Mouse (Mus musculus) CD4-positive, CD25-positive, alpha-beta regulatory T cell (primary cell): ENCODE data around the gene Gins2. TPM values are rescaled to one million over a fixed set of nuclear protein-coding genes. Genes with fewer than 3 reads are reported as not detected.

Experiments
- polyA plus RNA-seq: library from polyadenylated mRNA; unstranded; fragments of 100-300 nt; shearing (Covaris generic); gene quantifications from one replicate; pipeline ENCODE4 v1.2.1, GENCODE M21; 2017

Gins2 gene
- 9.7 TPM for polyA plus RNA-seq

DNA sequence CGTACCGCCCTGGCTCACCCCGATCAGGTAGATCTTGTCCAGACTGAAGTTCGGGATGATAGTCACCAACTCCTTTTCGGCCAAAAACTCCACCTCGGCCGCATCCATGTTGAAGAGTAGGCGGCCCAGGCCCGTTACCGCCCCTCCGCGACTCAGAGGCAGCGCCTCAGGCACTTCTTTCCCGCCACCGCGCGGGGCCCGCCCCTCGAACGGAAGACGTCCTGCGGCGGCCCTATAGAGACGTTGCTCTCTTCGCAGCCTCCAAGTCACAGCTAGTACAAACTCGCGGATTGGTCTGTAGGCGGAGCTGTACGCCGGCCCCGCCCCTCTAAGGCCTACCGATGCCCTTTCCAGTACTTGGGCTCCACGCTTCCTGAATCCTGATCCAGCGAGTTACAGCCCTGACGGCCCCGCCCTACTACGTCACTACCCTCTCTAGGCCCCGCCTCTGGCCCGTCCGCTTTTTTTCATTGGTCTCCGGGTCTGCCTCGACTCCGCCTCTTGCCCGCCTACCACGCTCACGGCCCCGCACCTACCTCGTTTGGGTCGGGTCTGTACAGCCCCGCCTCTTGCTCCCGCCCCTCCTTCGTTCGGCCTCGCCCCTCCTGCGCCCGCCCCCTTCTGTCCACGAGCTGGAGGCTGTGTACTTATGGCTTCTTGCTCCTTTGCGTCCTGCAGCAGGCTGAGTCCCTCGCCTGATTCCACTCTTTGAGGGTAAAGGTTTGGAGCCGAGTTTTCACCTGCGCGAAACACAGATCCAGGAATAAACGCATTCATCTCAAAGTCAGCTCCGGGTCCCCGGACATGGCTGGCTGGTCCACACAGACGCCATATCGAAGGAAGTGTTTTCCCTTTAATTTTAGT, at the start of gene Gins2:
Gins2 (minus strand) TSS at position 397 of the 864 bp plus-strand sequence.

Other genes with a start within 250 kb of the Gins2 start
- 2.6 TPM for gene 1190005I06Rik, start 58.3 kb upstream of the Gins2 start, polyA plus RNA-seq
- gene Gm27021, start 78.8 kb upstream of the Gins2 start, polyA plus RNA-seq: not detected
- 738 TPM for gene Cox4i1, start 78.9 kb upstream of the Gins2 start, polyA plus RNA-seq
- 86.4 TPM for gene Emc8, start 79.3 kb upstream of the Gins2 start, polyA plus RNA-seq
- 39.3 TPM for gene Irf8, start 147.1 kb upstream of the Gins2 start, polyA plus RNA-seq